Mouse (Mus musculus): ENCODE measurements around the gene Defb21. TPM values are rescaled to one million over a fixed set of nuclear protein-coding genes. Genes with fewer than 3 reads are reported as not detected.

Gene Defb21
- polyA plus RNA-seq (2016; fragmentation: Nextera tagmentation; extraction: Ambion mirVana) = not detected in 2 replicates

DNA sequence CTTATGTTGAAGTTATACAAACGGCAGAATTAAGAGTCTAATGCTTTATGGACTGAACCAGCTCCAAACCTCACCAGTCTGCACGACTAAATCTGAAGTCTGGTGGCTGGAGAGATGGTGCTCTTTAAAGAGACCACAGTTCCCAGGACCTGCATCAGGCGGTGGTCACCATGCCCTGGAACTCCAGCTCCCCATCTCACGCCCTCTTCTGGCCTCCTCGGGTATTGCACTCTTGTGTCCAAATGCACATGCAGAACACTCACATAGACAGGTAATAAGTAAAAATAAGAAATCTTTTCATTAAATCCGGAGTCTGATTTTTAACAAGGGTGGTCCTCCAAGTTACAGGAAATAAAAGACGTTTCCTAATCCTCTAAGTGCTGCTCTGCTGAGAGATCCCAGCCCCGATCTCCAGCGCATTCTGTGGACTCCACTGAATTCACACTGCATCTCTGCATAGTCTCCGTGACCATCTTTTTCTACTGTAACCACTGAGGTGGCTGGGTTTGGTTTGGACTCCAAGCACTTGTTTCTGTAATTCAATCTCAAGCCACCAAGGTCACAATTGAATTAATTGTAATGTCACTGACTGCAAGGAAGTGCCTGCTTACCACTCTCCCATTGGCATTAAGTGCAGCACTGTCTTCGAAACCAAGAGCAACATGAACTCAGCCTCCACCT is at the start of gene Defb21:
Gene Defb21 (plus strand): TSS at position 631 of the 681 bp plus-strand sequence.
- Histone ChIP-seq H3K9me3 (no peaks in the 10 kb centered on the region), H3K4me1 (no peaks in the 10 kb centered on the region), H3K9ac (no peak within 1 kb of the TSS), H3K4me3 (replicated peaks) (no peak within 1 kb of the TSS), H3K36me3 (replicated peaks) (no peaks in the 10 kb centered on the region), H3K27ac (no peak within 1 kb of the TSS), H3K4me2 (no peak within 1 kb of the TSS), H3K27me3 (no peaks in the 10 kb centered on the region)
- ATAC-seq (ENCODE audit: low FRiP score) = no peak
- 63% methylated on average over 11 of the region's 11 CpGs for WGBS

GRCm38 (mm10) chr2:152539944-152540710 is 32.4 kb upstream of the Defb21 start, which contains the start of gene Defb29:
Defb29 (minus strand) TSS chr2:152540098.
- Histone ChIP-seq H3K4me2 (no peak within 1 kb of the TSS), H3K4me3 (replicated peaks) (no peak within 1 kb of the TSS), H3K9ac (no peak within 1 kb of the TSS), H3K9me3 (no peaks in the 10 kb centered on the region), H3K27ac (no peak within 1 kb of the TSS), H3K4me1 (no peaks in the 10 kb centered on the region), H3K27me3 (no peaks in the 10 kb centered on the region), H3K36me3 (replicated peaks) (no peaks in the 10 kb centered on the region)
- WGBS = 58% methylated on average over 13 of the region's 13 CpGs
- no peak for ATAC-seq (ENCODE audit: low FRiP score)

DNA sequence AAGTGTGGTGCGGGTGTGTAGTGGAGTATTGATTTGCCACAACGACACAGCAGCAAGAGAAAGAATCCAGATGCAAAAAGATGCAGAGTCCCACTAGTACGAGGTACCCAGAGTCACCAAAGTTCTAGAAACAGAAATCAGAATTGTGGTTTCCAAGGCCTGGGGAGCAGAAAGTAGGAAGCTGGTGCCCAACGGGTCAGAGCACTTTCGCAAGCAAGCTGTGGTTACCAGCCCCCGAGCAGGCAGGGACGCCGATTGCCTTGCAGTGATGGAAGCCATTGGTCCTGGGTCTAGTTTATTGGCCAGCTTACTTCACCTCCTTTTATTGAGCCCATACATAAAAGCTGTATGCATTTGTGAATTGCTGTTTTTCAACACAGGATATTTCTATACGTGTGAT is 30.6 kb upstream of the Defb21 start:
- WGBS = 88% methylated on average over 9 of the region's 9 CpGs
- Histone ChIP-seq H3K27me3 (no peaks in the 10 kb centered on the region), H3K9me3 (no peaks in the 10 kb centered on the region), H3K4me1 (no peaks in the 10 kb centered on the region), H3K4me3 (replicated peaks) (no peak overlapping the region), H3K27ac (no peak overlapping the region), H3K9ac (no peak overlapping the region), H3K36me3 (replicated peaks) (no peaks in the 10 kb centered on the region), H3K4me2 (no peak overlapping the region)
- ATAC-seq (ENCODE audit: low FRiP score) = no peak

- Histone ChIP-seq H3K27me3 (no peaks in the 10 kb centered on the region), H3K36me3 (replicated peaks) (no peaks in the 10 kb centered on the region), H3K4me2 (no peak overlapping the region), H3K9ac (no peak overlapping the region), H3K27ac (no peak overlapping the region), H3K4me3 (replicated peaks) (no peak overlapping the region), H3K9me3 (no peaks in the 10 kb centered on the region), H3K4me1 (no peaks in the 10 kb centered on the region)
- WGBS = 73% methylated on average over 2 of the region's 2 CpGs
- no peak for ATAC-seq (ENCODE audit: low FRiP score)
These were observed 29.6 kb upstream of the Defb21 start for GRCm38 (mm10) chr2:152542897-152543296.

DNA sequence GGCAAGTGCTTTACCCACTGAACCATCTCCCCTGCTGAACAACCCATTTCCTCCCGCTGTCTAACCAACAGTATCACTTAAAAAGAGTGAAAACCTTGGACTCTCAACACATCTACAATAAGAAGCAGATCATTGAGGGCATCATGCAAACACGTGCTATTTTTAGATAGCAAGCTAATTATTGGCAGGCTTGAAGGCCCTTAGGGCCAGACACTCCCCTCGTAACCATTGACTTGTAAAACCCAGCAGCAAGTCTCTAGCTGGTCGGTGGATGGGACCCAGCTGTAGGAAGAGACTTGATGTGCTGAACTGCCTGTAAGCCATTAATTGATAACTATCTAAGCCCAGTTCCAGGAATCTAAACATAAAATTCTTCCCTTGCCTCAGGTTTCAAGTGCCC is 29.1 kb upstream of the Defb21 start:
- 87% methylated on average over 4 of the region's 4 CpGs for WGBS
- H3K4me3 ChIP-seq (replicated peaks) = no peak overlapping the region
- no peaks in the 10 kb centered on the region for H3K36me3 ChIP-seq (replicated peaks)
- no peaks in the 10 kb centered on the region for H3K4me1 ChIP-seq
- no peaks in the 10 kb centered on the region for H3K27me3 ChIP-seq
- no peak overlapping the region for H3K4me2 ChIP-seq
- H3K27ac ChIP-seq = no peak overlapping the region
- H3K9me3 ChIP-seq = no peaks in the 10 kb centered on the region
- no peak for ATAC-seq (ENCODE audit: low FRiP score)
- H3K9ac ChIP-seq = no peak overlapping the region

DNA sequence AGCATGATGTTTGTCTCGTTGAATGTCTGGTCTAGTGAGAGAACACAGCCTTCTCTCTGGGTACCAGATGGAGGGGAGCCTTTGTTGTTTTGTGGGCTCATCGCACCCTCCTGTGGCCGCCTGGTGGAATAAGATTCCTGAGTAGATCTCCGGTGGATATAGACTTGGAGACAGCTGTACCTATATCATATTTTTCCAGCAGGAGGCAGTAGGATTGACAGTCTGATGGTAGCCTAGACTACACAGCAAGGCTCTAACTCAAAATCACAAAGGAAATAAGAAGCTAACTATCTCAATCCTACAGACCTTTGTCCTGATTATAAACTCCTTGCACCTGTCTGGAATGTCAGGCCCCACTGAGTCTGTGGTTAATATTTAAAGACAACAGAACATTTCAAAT is 27.9 kb upstream of the Defb21 start:
- no peaks in the 10 kb centered on the region for H3K27me3 ChIP-seq
- no peaks in the 10 kb centered on the region for H3K36me3 ChIP-seq (replicated peaks)
- no peaks in the 10 kb centered on the region for H3K4me1 ChIP-seq
- no peaks in the 10 kb centered on the region for H3K9me3 ChIP-seq
- no peak overlapping the region for H3K4me3 ChIP-seq (replicated peaks)
- H3K27ac ChIP-seq = no peak overlapping the region
- H3K4me2 ChIP-seq = no peak overlapping the region
- 30% methylated on average over 4 of the region's 4 CpGs for WGBS
- H3K9ac ChIP-seq = no peak overlapping the region
- ATAC-seq (ENCODE audit: low FRiP score) = peak; percentile 27; the same call in 1 of the 2 replicates

- Histone ChIP-seq H3K27me3 (no peaks in the 10 kb centered on the region), H3K36me3 (replicated peaks) (no peaks in the 10 kb centered on the region), H3K27ac (no peak overlapping the region), H3K4me2 (no peak overlapping the region), H3K9ac (no peak overlapping the region), H3K4me3 (replicated peaks) (no peak overlapping the region), H3K9me3 (no peaks in the 10 kb centered on the region), H3K4me1 (no peaks in the 10 kb centered on the region)
- 86% methylated on average over 5 of the region's 5 CpGs for WGBS
- no peak for ATAC-seq (ENCODE audit: low FRiP score)
These were observed 24.4 kb upstream of the Defb21 start for GRCm38 (mm10) chr2:152548124-152548523.

DNA sequence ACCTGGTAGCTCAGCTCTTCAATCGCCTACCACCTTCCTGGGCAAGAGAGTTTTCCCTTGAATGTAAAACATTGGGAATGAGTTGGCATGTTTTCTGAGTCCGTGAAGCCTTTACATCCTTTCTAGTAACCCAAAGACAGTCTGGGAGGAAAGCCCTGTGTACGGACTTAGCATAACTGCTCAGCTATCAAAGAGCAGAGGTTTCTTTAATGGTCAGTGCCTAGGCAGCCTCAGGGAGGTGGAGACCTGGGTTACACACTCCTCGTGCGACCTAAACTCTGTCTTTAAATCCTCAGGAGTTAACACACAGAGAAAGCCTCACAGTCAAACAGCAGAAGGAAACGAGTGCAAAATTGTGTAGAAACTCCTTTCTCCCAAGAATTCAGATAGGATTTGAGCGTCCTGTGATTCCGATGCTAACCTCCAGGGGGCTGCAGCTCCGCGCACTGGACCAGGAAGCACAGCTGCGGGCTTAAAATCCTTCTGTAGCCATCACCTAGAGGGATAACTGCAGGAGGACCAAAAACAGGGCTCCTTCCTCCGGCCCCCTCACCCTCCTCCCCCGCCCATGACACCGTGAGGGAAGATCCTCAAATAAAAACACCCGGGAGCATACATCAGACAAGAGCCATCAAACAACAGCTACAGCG is 18.6 kb upstream of the Defb21 start:
- no peaks in the 10 kb centered on the region for H3K9me3 ChIP-seq
- WGBS = 14% methylated on average over 16 of the region's 16 CpGs
- no peaks in the 10 kb centered on the region for H3K27me3 ChIP-seq
- no peak for ATAC-seq (ENCODE audit: low FRiP score)
- H3K27ac ChIP-seq = no peak overlapping the region
- no peak overlapping the region for H3K9ac ChIP-seq
- H3K36me3 ChIP-seq (replicated peaks) = no peaks in the 10 kb centered on the region
- no peak overlapping the region for H3K4me3 ChIP-seq (replicated peaks)
- H3K4me2 ChIP-seq = peak overlapping the region; percentile 17; the same call in 1 of the 2 replicates
- 0 out of 2 replicates have a peak, but pooled peaks cover 5% of the 10 kb centered on the region for H3K4me1 ChIP-seq

DNA sequence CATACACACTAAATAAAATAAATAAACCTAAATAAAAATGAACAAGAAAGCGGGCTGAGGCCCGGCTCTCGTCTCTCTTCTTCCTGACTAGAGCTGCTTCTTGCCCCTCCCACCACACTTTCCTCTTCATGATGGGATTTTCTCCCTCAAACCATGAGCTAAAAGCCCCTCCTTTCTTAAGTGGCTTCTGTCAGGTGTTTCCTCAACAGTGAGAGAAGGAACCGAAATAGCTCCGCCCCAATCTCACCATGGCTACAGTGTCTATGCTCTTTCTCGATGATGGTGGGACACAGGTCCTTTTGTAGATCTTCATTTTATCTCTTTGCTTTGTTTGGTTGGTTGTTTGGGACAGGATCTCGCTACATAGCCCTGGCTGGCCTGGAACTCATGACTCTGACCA is 15.9 kb upstream of the Defb21 start:
- no peak for ATAC-seq (ENCODE audit: low FRiP score)
- H3K9ac ChIP-seq = no peak overlapping the region
- WGBS = 93% methylated on average over 7 of the region's 7 CpGs
- H3K27ac ChIP-seq = no peak overlapping the region
- no peak overlapping the region for H3K4me3 ChIP-seq (replicated peaks)
- H3K9me3 ChIP-seq = no peaks in the 10 kb centered on the region
- H3K27me3 ChIP-seq = no peaks in the 10 kb centered on the region
- H3K4me2 ChIP-seq = no peak overlapping the region
- H3K4me1 ChIP-seq = 0 out of 2 replicates have a peak, but pooled peaks cover 5% of the 10 kb centered on the region
- H3K36me3 ChIP-seq (replicated peaks) = no peaks in the 10 kb centered on the region

- WGBS = 82% methylated on average over 5 of the region's 5 CpGs
- Histone ChIP-seq H3K27ac (no peak within 1 kb of the TSS), H3K9me3 (no peaks in the 10 kb centered on the region), H3K9ac (no peak within 1 kb of the TSS), H3K4me3 (replicated peaks) (no peak within 1 kb of the TSS), H3K4me1 (no peaks in the 10 kb centered on the region), H3K4me2 (no peak within 1 kb of the TSS), H3K36me3 (replicated peaks) (no peaks in the 10 kb centered on the region), H3K27me3 (no peaks in the 10 kb centered on the region)
- no peak for ATAC-seq (ENCODE audit: low FRiP score)
These were observed 3.5 kb upstream of the Defb21 start, which contains the start of gene Gm17416 for GRCm38 (mm10) chr2:152569038-152569437. Gm17416 (plus strand) TSS chr2:152569338.

DNA sequence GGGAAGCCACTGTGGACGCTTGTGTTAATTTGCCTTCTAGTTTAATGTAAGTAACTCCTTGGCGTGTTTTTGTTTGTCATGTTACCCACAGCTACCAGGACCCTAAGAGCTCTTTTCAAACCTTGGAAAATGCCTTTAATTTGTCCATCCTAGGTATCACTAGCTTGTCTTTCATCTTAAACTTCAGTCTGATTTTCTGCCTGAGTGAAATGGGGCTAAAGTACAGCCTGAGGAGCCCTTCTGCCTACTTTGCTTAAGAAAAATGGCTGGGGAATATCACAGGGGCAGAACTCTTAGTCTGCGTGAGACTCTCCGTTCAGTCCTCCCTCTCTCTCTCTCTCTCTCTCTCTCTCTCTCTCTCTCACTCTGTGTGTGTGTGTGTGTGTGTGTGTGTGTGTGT is 2.7 kb upstream of the Defb21 start:
- Histone ChIP-seq H3K9me3 (no peaks in the 10 kb centered on the region), H3K27me3 (no peaks in the 10 kb centered on the region), H3K4me1 (no peaks in the 10 kb centered on the region), H3K36me3 (replicated peaks) (no peaks in the 10 kb centered on the region), H3K27ac (no peak overlapping the region), H3K4me3 (replicated peaks) (no peak overlapping the region), H3K4me2 (no peak overlapping the region), H3K9ac (no peak overlapping the region)
- WGBS = 85% methylated on average over 4 of the region's 4 CpGs
- no peak for ATAC-seq (ENCODE audit: low FRiP score)

GRCm38 (mm10) chr2:152570313-152570712 is 2.2 kb upstream of the Defb21 start:
- ATAC-seq (ENCODE audit: low FRiP score) = no peak
- WGBS = 84% methylated on average over 6 of the region's 6 CpGs
- H3K36me3 ChIP-seq (replicated peaks) = no peaks in the 10 kb centered on the region
- H3K4me2 ChIP-seq = no peak overlapping the region
- H3K4me1 ChIP-seq = no peaks in the 10 kb centered on the region
- no peak overlapping the region for H3K27ac ChIP-seq
- H3K4me3 ChIP-seq (replicated peaks) = no peak overlapping the region
- no peaks in the 10 kb centered on the region for H3K9me3 ChIP-seq
- no peaks in the 10 kb centered on the region for H3K27me3 ChIP-seq
- no peak overlapping the region for H3K9ac ChIP-seq

Data from forebrain, embryonic 12.5 days (tissue).